21 mouse cellular contexts compared by ENCODE assay signal in genomic region chr1:134115424-134115823, GRCm38 (mm10). TPM values are rescaled to one million over a fixed set of nuclear protein-coding genes. Genes with fewer than 3 reads are reported as not detected.
DNase-seq lines count a peak whose midpoint lies in the region; ATAC-seq and TF ChIP-seq lines count a peak whose summit lies in the region.
"Had no signal": no experiment of that assay in that cellular context is flagged by ENCODE, and none has a peak within 500 bp of the region (broad histone marks: within the 10 kb centered on the region; RNA-seq: fewer than 3 reads in every experiment).

No protein-coding gene starts in this region.

- H3K4me3 ChIP-seq in cerebellum, adult 2 months (replicated peaks; ENCODE audit: insufficient read depth, low read depth, low read length): no peak overlapping the region
- no peak overlapping the region for H3K4me3 ChIP-seq in hindbrain, embryonic 10.5 days
- no peak overlapping the region for H3K4me3 ChIP-seq in hindbrain, embryonic 14.5 days (replicated peaks; ENCODE audit: low read length)
- H3K4me3 ChIP-seq in midbrain, embryonic 11.5 days (ENCODE audit: low read depth, low read length): no peak overlapping the region
- H3K4me3 ChIP-seq in midbrain, embryonic 16.5 days (ENCODE audit: low read depth, low read length): no peak overlapping the region
- H3K4me3 ChIP-seq in stomach, embryonic 16.5 days (replicated peaks; ENCODE audit: low read length): no peak overlapping the region
- H3K4me3 ChIP-seq: gastrocnemius, adult 2 months; heart, embryonic 12.5 days; megakaryocyte, embryonic 14.5 days had no signal

- TF ChIP-seq CTCF in cerebellum, adult 2 months (IDR thresholded peaks at IDR 0.05; ENCODE audit: borderline replicate concordance, insufficient read depth, low read depth, low read length): no peak

- H3K9ac ChIP-seq in hindbrain, embryonic 14.5 days: no peak overlapping the region
- no peak overlapping the region for H3K9ac ChIP-seq in midbrain, embryonic 11.5 days (ENCODE audit: low read length)
- no peak overlapping the region for H3K9ac ChIP-seq in midbrain, embryonic 16.5 days (ENCODE audit: low read depth, low read length)
- no peak overlapping the region for H3K9ac ChIP-seq in stomach, embryonic 16.5 days (ENCODE audit: low read length)
- H3K9ac ChIP-seq: heart, embryonic 12.5 days; liver, postnatal 0 days had no signal

- no peak overlapping the region for H3K4me2 ChIP-seq in hindbrain, embryonic 14.5 days (replicated peaks)
- no peak overlapping the region for H3K4me2 ChIP-seq in midbrain, embryonic 11.5 days
- no peak overlapping the region for H3K4me2 ChIP-seq in midbrain, embryonic 16.5 days (ENCODE audit: low read length)
- no peak overlapping the region for H3K4me2 ChIP-seq in stomach, embryonic 16.5 days (ENCODE audit: low read depth, low read length)
- H3K4me2 ChIP-seq: heart, embryonic 12.5 days had no signal

- peak; percentile 1 for DNase-seq in cerebellum, adult 9-11 months
- DNase-seq in cerebellum, adult 2 months: no peak
- DNase-seq in hindbrain, embryonic 10.5 days (ENCODE audit: low spot score): no peak
- no peak for DNase-seq in hindbrain, embryonic 14.5 days (ENCODE audit: low spot score)
- DNase-seq in midbrain, embryonic 11.5 days (ENCODE audit: low spot score, missing footprints): peak; percentile 21
- no peak for DNase-seq in gastrocnemius, postnatal 14 days
- DNase-seq: adrenal gland, adult 2 months; cerebellum, postnatal 10 days; gastrocnemius, adult 2 months; heart, postnatal 14 days; kidney, adult 11 months; layer of hippocampus, postnatal 36 days; liver, postnatal 0 days; right cerebral cortex, postnatal 4 days; thymus, postnatal 36 days had no signal

- H3K27ac ChIP-seq in cerebellum, adult 2 months (ENCODE audit: insufficient read depth, low read length): no peak overlapping the region
- peak overlapping the region; percentile 19 for H3K27ac ChIP-seq in hindbrain, embryonic 10.5 days
- no peak overlapping the region for H3K27ac ChIP-seq in hindbrain, embryonic 14.5 days
- no peak overlapping the region for H3K27ac ChIP-seq in midbrain, embryonic 11.5 days (ENCODE audit: low read depth, low read length)
- H3K27ac ChIP-seq in midbrain, embryonic 16.5 days (ENCODE audit: low read length): no peak overlapping the region
- peak overlapping the region; percentile 79 for H3K27ac ChIP-seq in stomach, embryonic 16.5 days (ENCODE audit: low read length)
- H3K27ac ChIP-seq: gastrocnemius, adult 2 months; kidney, postnatal 0 days had no signal

- H3K27me3 ChIP-seq in cerebellum, adult 2 months (ENCODE audit: control insufficient read depth, insufficient read depth, low read length): no peaks in the 10 kb centered on the region
- no peaks in the 10 kb centered on the region for H3K27me3 ChIP-seq in hindbrain, embryonic 10.5 days (ENCODE audit: insufficient read depth, poor library complexity, severe bottlenecking)
- H3K27me3 ChIP-seq in hindbrain, embryonic 14.5 days (ENCODE audit: control insufficient read depth, insufficient read depth, low read length): no peaks in the 10 kb centered on the region
- H3K27me3 ChIP-seq in midbrain, embryonic 11.5 days (ENCODE audit: control insufficient read depth, insufficient read depth, low read length): no peaks in the 10 kb centered on the region
- no peaks in the 10 kb centered on the region for H3K27me3 ChIP-seq in midbrain, embryonic 16.5 days (ENCODE audit: control insufficient read depth, insufficient read depth, low read depth, low read length)
- H3K27me3 ChIP-seq in stomach, embryonic 16.5 days (ENCODE audit: control insufficient read depth, insufficient read depth, low read length): no peaks in the 10 kb centered on the region

- WGBS in cerebellum, adult 2 months: 75% methylated on average over 8 of the region's 8 CpGs
- 69% methylated on average over 8 of the region's 8 CpGs for WGBS in hindbrain, embryonic 10.5 days
- 67% methylated on average over 8 of the region's 8 CpGs for WGBS in hindbrain, embryonic 14.5 days
- WGBS in midbrain, embryonic 11.5 days: 75% methylated on average over 8 of the region's 8 CpGs
- WGBS in midbrain, embryonic 16.5 days: 58% methylated on average over 8 of the region's 8 CpGs
- 50% methylated on average over 8 of the region's 8 CpGs for WGBS in stomach, embryonic 16.5 days

- peaks cover 7% of the 10 kb centered on the region for H3K9me3 ChIP-seq in hindbrain, embryonic 10.5 days
- H3K9me3 ChIP-seq in hindbrain, embryonic 14.5 days (ENCODE audit: control insufficient read depth, low read length): no peaks in the 10 kb centered on the region
- H3K9me3 ChIP-seq in midbrain, embryonic 11.5 days (ENCODE audit: control insufficient read depth, low read length): no peaks in the 10 kb centered on the region
- no peaks in the 10 kb centered on the region for H3K9me3 ChIP-seq in midbrain, embryonic 16.5 days (replicated peaks; ENCODE audit: control insufficient read depth, low read length, poor library complexity, severe bottlenecking)
- H3K9me3 ChIP-seq in stomach, embryonic 16.5 days (replicated peaks; ENCODE audit: control insufficient read depth, low read length): no peaks in the 10 kb centered on the region
- H3K9me3 ChIP-seq: heart, embryonic 12.5 days had no signal

- intact Hi-C loops in gastrocnemius, postnatal 14 days (cut with DNase I; ENCODE audit: low total_unique reads): no loop called here

- no peak for TF ChIP-seq POLR2A in cerebellum, adult 2 months (IDR thresholded peaks at IDR 0.05; ENCODE audit: borderline replicate concordance, insufficient read depth, low read length)

- no peaks in the 10 kb centered on the region for H3K36me3 ChIP-seq in hindbrain, embryonic 10.5 days
- H3K36me3 ChIP-seq in hindbrain, embryonic 14.5 days (replicated peaks; ENCODE audit: control insufficient read depth, insufficient read depth): no peaks in the 10 kb centered on the region
- no peaks in the 10 kb centered on the region for H3K36me3 ChIP-seq in midbrain, embryonic 11.5 days (ENCODE audit: control insufficient read depth, insufficient read depth, low read length)
- H3K36me3 ChIP-seq in midbrain, embryonic 16.5 days (ENCODE audit: control insufficient read depth, insufficient read depth, low read length): no peaks in the 10 kb centered on the region
- no peaks in the 10 kb centered on the region for H3K36me3 ChIP-seq in stomach, embryonic 16.5 days (ENCODE audit: control insufficient read depth, insufficient read depth, low read length)
- H3K36me3 ChIP-seq: heart, embryonic 12.5 days had no signal

- no peak for ATAC-seq in hindbrain, embryonic 14.5 days (ENCODE audit: low FRiP score)
- no peak for ATAC-seq in midbrain, embryonic 11.5 days (ENCODE audit: low FRiP score)
- no peak for ATAC-seq in midbrain, embryonic 16.5 days
- no peak for ATAC-seq in stomach, embryonic 16.5 days (ENCODE audit: insufficient read depth, low FRiP score)
- ATAC-seq: liver, postnatal 0 days had no signal

- no peaks in the 10 kb centered on the region for H3K4me1 ChIP-seq in cerebellum, adult 2 months (ENCODE audit: control insufficient read depth, insufficient read depth, low read length)
- peaks cover 17% of the 10 kb centered on the region for H3K4me1 ChIP-seq in hindbrain, embryonic 10.5 days (replicated peaks)
- 0 out of 2 replicates have a peak, but pooled peaks cover 2% of the 10 kb centered on the region for H3K4me1 ChIP-seq in hindbrain, embryonic 14.5 days (replicated peaks; ENCODE audit: control insufficient read depth, insufficient read depth, low read length)
- H3K4me1 ChIP-seq in midbrain, embryonic 11.5 days (ENCODE audit: control insufficient read depth, insufficient read depth, low read length): no peaks in the 10 kb centered on the region
- no peaks in the 10 kb centered on the region for H3K4me1 ChIP-seq in midbrain, embryonic 16.5 days (ENCODE audit: control insufficient read depth, insufficient read depth, low read length)
- peaks cover 3% of the 10 kb centered on the region for H3K4me1 ChIP-seq in stomach, embryonic 16.5 days (ENCODE audit: control insufficient read depth, insufficient read depth, low read length)

RNA-seq across cellular contexts. Expression of gene Chit1, which starts 4.4 kb away (rescaled TPM):
- not detected in 2 replicates for polyA plus RNA-seq in cerebellum, adult 2 months (2012; rRNA removed)
- polyA plus RNA-seq in hindbrain, embryonic 10.5 days (2016; fragmentation: Nextera tagmentation; extraction: Ambion mirVana): not detected in 2 replicates
- polyA plus RNA-seq in hindbrain, embryonic 14.5 days (2014; fragmentation: Nextera tagmentation; extraction: Ambion mirVana): 0.20 and 0.23 TPM in 2 replicates
- polyA plus RNA-seq in midbrain, embryonic 11.5 days (2014; fragmentation: Nextera tagmentation; extraction: Ambion mirVana): not detected in 2 replicates
- 0.21 TPM in 1 of 2 replicates, not detected in the other for polyA plus RNA-seq in midbrain, embryonic 16.5 days (2015; fragmentation: Nextera tagmentation; extraction: Ambion mirVana)
- 4.8 and 8.4 TPM in 2 replicates for polyA plus RNA-seq in stomach, embryonic 16.5 days (2015; fragmentation: Nextera tagmentation; extraction: Ambion mirVana)
- total RNA-seq in gastrocnemius, postnatal 14 days (2021): not detected
- total RNA-seq: adrenal gland, adult 2 months; gastrocnemius, adult 2 months; heart, postnatal 14 days; layer of hippocampus, postnatal 36 days; liver, adult 2 months had no signal
- polyA plus RNA-seq: liver, adult 2 months had no signal

RNA-seq across cellular contexts. Expression of gene Btg2, which starts 36.5 kb away (rescaled TPM):
- 11.9 and 15.3 TPM in 2 replicates for polyA plus RNA-seq in cerebellum, adult 2 months (2012; rRNA removed)
- polyA plus RNA-seq in hindbrain, embryonic 10.5 days (2016; fragmentation: Nextera tagmentation; extraction: Ambion mirVana): 100.0 and 117 TPM in 2 replicates
- polyA plus RNA-seq in hindbrain, embryonic 14.5 days (2014; fragmentation: Nextera tagmentation; extraction: Ambion mirVana): 26.3 and 29.0 TPM in 2 replicates
- polyA plus RNA-seq in midbrain, embryonic 11.5 days (2014; fragmentation: Nextera tagmentation; extraction: Ambion mirVana): 150 and 153 TPM in 2 replicates
- 27.2 and 34.9 TPM in 2 replicates for polyA plus RNA-seq in midbrain, embryonic 16.5 days (2015; fragmentation: Nextera tagmentation; extraction: Ambion mirVana)
- polyA plus RNA-seq in stomach, embryonic 16.5 days (2015; fragmentation: Nextera tagmentation; extraction: Ambion mirVana): 98.5 and 110 TPM in 2 replicates
- total RNA-seq in gastrocnemius, postnatal 14 days (2021): 10 to 100 TPM; 19.7 to 44.2 TPM

Comparison
In these comparisons a context has a peak if more than half of its experiments do, and no peak if none do; other contexts are left out.
1. DNase-seq: peak in cerebellum, adult 9-11 months (single experiment) and midbrain, embryonic 11.5 days (single experiment); none in cerebellum, adult 2 months (0 of 2), hindbrain, embryonic 10.5 days (single experiment), hindbrain, embryonic 14.5 days (single experiment) and gastrocnemius, postnatal 14 days (single experiment).
2. H3K27ac ChIP-seq: peak in hindbrain, embryonic 10.5 days (single experiment) and stomach, embryonic 16.5 days (single experiment); none in cerebellum, adult 2 months (single experiment), hindbrain, embryonic 14.5 days (single experiment), midbrain, embryonic 11.5 days (single experiment) and midbrain, embryonic 16.5 days (single experiment).